Mouse (Mus musculus): ENCODE data around the gene Zmpste24. TPM values are rescaled to one million over a fixed set of nuclear protein-coding genes. Genes with fewer than 3 reads are reported as not detected.

Zmpste24 gene
- 25.2 and 26.2 TPM in 2 replicates for polyA plus RNA-seq (2014; fragmentation: Nextera tagmentation; extraction: Ambion mirVana)

- H3K27me3 ChIP-seq (ENCODE audit: control insufficient read depth, insufficient read depth, low read length), result no peaks in the 10 kb centered on the region
- H3K9ac ChIP-seq (replicated peaks; ENCODE audit: low read depth, low read length), result peak within 1 kb of the TSS; percentile 60
- WGBS, result under 1% methylated on average over 39 of the region's 39 CpGs
- peak within 1 kb of the TSS; percentile 77 for H3K4me3 ChIP-seq (ENCODE audit: low read depth, low read length)
- H3K36me3 ChIP-seq (ENCODE audit: control insufficient read depth, insufficient read depth, low read length), result peaks cover 13% of the 10 kb centered on the region; the same call in 1 of the 2 replicates
- peak within 1 kb of the TSS; percentile 70 for H3K4me2 ChIP-seq (replicated peaks; ENCODE audit: low read depth, low read length)
- 0 out of 2 replicates have a peak, but pooled peaks cover 2% of the 10 kb centered on the region for H3K4me1 ChIP-seq (ENCODE audit: control insufficient read depth, insufficient read depth, low read length)
- no peaks in the 10 kb centered on the region for H3K9me3 ChIP-seq (ENCODE audit: control insufficient read depth, low read depth, low read length)
- 0 out of 2 replicates have a peak within 1 kb of the TSS, but pooled peaks have one; percentile 29 for H3K27ac ChIP-seq (ENCODE audit: low read length)
- ATAC-seq (ENCODE audit: insufficient number of reproducible peaks, insufficient read depth, low FRiP score, low read depth), result peak; percentile 85
Observed at GRCm38 (mm10) chr4:121097650-121098378, at the start of gene Zmpste24. Gene Zmpste24 (minus strand): TSS chr4:121098241.

GRCm38 (mm10) chr4:121109126-121109525 lies 11.1 kb upstream of the Zmpste24 start, which contains the start of gene Tmco2:
Gene Tmco2 (minus strand): TSS chr4:121109226.
- Histone ChIP-seq H3K4me1 (ENCODE audit: control insufficient read depth, insufficient read depth, low read length) (no peaks in the 10 kb centered on the region), H3K27ac (ENCODE audit: low read length) (no peak within 1 kb of the TSS), H3K9me3 (ENCODE audit: control insufficient read depth, low read depth, low read length) (no peaks in the 10 kb centered on the region), H3K9ac (replicated peaks; ENCODE audit: low read depth, low read length) (no peak within 1 kb of the TSS), H3K27me3 (ENCODE audit: control insufficient read depth, insufficient read depth, low read length) (no peaks in the 10 kb centered on the region), H3K4me2 (replicated peaks; ENCODE audit: low read depth, low read length) (no peak within 1 kb of the TSS), H3K36me3 (ENCODE audit: control insufficient read depth, insufficient read depth, low read length) (no peaks in the 10 kb centered on the region), H3K4me3 (ENCODE audit: low read depth, low read length) (no peak within 1 kb of the TSS)
- no peak for ATAC-seq (ENCODE audit: insufficient number of reproducible peaks, insufficient read depth, low FRiP score, low read depth)
- WGBS, result 92% methylated on average over 2 of the region's 2 CpGs

DNA sequence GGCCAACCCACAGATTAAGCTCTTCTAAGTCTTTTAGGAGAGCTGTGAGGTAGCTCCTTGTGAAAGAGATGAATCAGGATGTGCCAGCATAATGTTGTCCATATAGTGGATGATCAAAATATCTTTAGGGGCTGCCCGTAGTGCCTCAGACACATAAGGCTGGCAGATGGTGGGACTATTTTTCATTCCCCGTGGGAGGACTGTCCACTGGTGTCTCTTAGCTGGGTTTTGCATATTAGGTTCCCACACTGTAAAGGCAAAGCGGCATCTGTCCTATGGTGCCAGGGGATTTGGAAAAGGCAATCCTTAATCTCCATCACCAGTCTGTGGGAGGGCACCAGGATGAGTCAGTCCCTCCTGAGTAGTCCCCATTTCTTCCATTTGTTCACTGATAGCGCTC lies 5.3 kb upstream of the Zmpste24 start:
- H3K9ac ChIP-seq (replicated peaks; ENCODE audit: low read depth, low read length), result no peak overlapping the region
- no peak for ATAC-seq (ENCODE audit: insufficient number of reproducible peaks, insufficient read depth, low FRiP score, low read depth)
- 88% methylated on average over 4 of the region's 4 CpGs for WGBS
- no peaks in the 10 kb centered on the region for H3K9me3 ChIP-seq (ENCODE audit: control insufficient read depth, low read depth, low read length)
- no peaks in the 10 kb centered on the region for H3K27me3 ChIP-seq (ENCODE audit: control insufficient read depth, insufficient read depth, low read length)
- no peak overlapping the region for H3K4me3 ChIP-seq (ENCODE audit: low read depth, low read length)
- no peak overlapping the region for H3K4me2 ChIP-seq (replicated peaks; ENCODE audit: low read depth, low read length)
- H3K27ac ChIP-seq (ENCODE audit: low read length), result no peak overlapping the region
- no peaks in the 10 kb centered on the region for H3K36me3 ChIP-seq (ENCODE audit: control insufficient read depth, insufficient read depth, low read length)
- H3K4me1 ChIP-seq (ENCODE audit: control insufficient read depth, insufficient read depth, low read length), result no peaks in the 10 kb centered on the region

- WGBS, result 89% methylated on average over 4 of the region's 4 CpGs
Observed at GRCm38 (mm10) chr4:121090211-121090610, 7.8 kb downstream of the Zmpste24 start.

DNA sequence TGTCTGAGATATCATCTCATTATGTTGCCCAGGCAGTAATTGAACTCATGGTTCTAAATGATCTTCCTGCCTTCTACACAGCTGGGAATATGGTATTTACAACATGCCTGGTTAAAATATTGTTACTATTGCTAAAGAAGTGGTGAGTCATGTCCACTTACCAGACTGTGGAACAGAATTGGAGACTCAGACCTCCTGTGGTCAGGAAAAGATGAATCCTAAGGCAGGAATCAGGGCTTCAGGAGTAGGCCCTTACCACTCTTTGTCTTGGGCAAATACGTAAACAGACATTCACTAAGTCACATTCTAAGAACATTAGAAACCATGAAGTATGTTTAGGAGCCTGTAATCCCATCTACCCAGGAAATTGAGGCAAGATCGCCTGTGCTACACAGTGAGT lies 9.3 kb downstream of the Zmpste24 start:
- Histone ChIP-seq H3K36me3 (ENCODE audit: control insufficient read depth, insufficient read depth, low read length) (peaks cover 41% of the 10 kb centered on the region), H3K9me3 (ENCODE audit: control insufficient read depth, low read depth, low read length) (no peaks in the 10 kb centered on the region), H3K4me1 (ENCODE audit: control insufficient read depth, insufficient read depth, low read length) (no peaks in the 10 kb centered on the region), H3K27ac (ENCODE audit: low read length) (no peak overlapping the region), H3K9ac (replicated peaks; ENCODE audit: low read depth, low read length) (no peak overlapping the region), H3K27me3 (ENCODE audit: control insufficient read depth, insufficient read depth, low read length) (no peaks in the 10 kb centered on the region), H3K4me2 (replicated peaks; ENCODE audit: low read depth, low read length) (no peak overlapping the region), H3K4me3 (ENCODE audit: low read depth, low read length) (no peak overlapping the region)
- 96% methylated on average over 2 of the region's 2 CpGs for WGBS
- no peak for ATAC-seq (ENCODE audit: insufficient number of reproducible peaks, insufficient read depth, low FRiP score, low read depth)

More at GRCm38 (mm10) chr4:121090211-121090610, 7.8 kb downstream of the Zmpste24 start:
- no peak for ATAC-seq (ENCODE audit: insufficient number of reproducible peaks, insufficient read depth, low FRiP score, low read depth)
- Histone ChIP-seq H3K4me1 (ENCODE audit: control insufficient read depth, insufficient read depth, low read length) (no peaks in the 10 kb centered on the region), H3K27me3 (ENCODE audit: control insufficient read depth, insufficient read depth, low read length) (no peaks in the 10 kb centered on the region), H3K4me2 (replicated peaks; ENCODE audit: low read depth, low read length) (no peak overlapping the region), H3K36me3 (ENCODE audit: control insufficient read depth, insufficient read depth, low read length) (peaks cover 39% of the 10 kb centered on the region; the same call in 1 of the 2 replicates), H3K4me3 (ENCODE audit: low read depth, low read length) (no peak overlapping the region), H3K27ac (ENCODE audit: low read length) (no peak overlapping the region), H3K9ac (replicated peaks; ENCODE audit: low read depth, low read length) (no peak overlapping the region), H3K9me3 (ENCODE audit: control insufficient read depth, low read depth, low read length) (no peaks in the 10 kb centered on the region)

DNA sequence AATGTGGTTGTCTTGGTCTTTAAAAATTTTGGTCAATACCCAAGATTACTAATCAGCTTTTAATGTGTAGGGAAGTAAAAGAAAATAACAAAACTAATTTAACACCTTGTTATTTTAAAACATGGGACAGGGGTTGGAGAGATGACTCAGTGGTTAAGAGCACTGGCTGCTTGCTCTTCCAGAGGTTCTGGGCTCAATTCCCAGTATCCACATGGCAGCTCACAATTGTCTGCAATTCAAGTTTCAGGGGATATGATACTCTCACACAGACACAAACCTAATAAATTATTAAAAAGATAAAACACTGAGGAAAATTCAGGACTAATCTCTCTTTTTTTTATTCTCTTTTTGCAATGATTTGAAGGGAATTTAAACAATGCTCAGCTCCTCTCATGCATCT lies 13.5 kb downstream of the Zmpste24 start:
- Histone ChIP-seq H3K4me3 (ENCODE audit: low read depth, low read length) (no peak overlapping the region), H3K4me2 (replicated peaks; ENCODE audit: low read depth, low read length) (no peak overlapping the region), H3K27ac (ENCODE audit: low read length) (no peak overlapping the region), H3K4me1 (ENCODE audit: control insufficient read depth, insufficient read depth, low read length) (no peaks in the 10 kb centered on the region), H3K9ac (replicated peaks; ENCODE audit: low read depth, low read length) (no peak overlapping the region), H3K9me3 (ENCODE audit: control insufficient read depth, low read depth, low read length) (no peaks in the 10 kb centered on the region), H3K27me3 (ENCODE audit: control insufficient read depth, insufficient read depth, low read length) (no peaks in the 10 kb centered on the region), H3K36me3 (ENCODE audit: control insufficient read depth, insufficient read depth, low read length) (peaks cover 56% of the 10 kb centered on the region)
- ATAC-seq (ENCODE audit: insufficient number of reproducible peaks, insufficient read depth, low FRiP score, low read depth), result no peak

DNA sequence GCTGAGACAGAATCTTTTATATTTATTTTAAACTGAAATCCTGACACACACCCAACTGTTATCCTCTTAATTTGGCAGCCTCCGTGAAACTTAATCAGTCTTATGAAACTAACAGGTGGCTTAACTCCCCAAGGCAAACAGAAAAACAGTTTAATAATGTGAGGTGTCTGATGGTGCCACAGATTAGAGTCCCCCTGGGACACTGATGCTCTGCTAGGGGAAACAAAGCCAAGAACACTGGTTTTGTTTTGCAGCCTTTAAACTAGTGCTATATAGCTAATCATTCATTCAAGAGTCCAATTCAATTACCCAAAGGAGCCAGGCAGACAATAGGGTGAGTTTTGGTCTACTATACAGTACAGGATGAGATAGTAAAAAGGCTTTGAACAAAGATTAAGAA lies 17.6 kb downstream of the Zmpste24 start:
- H3K9ac ChIP-seq (replicated peaks; ENCODE audit: low read depth, low read length), result no peak overlapping the region
- H3K4me2 ChIP-seq (replicated peaks; ENCODE audit: low read depth, low read length), result no peak overlapping the region
- H3K36me3 ChIP-seq (ENCODE audit: control insufficient read depth, insufficient read depth, low read length), result peaks cover 51% of the 10 kb centered on the region
- H3K27me3 ChIP-seq (ENCODE audit: control insufficient read depth, insufficient read depth, low read length), result no peaks in the 10 kb centered on the region
- no peaks in the 10 kb centered on the region for H3K4me1 ChIP-seq (ENCODE audit: control insufficient read depth, insufficient read depth, low read length)
- 90% methylated on average over 1 of the region's 1 CpGs for WGBS
- no peak overlapping the region for H3K4me3 ChIP-seq (ENCODE audit: low read depth, low read length)
- ATAC-seq (ENCODE audit: insufficient number of reproducible peaks, insufficient read depth, low FRiP score, low read depth), result no peak
- no peak overlapping the region for H3K27ac ChIP-seq (ENCODE audit: low read length)
- H3K9me3 ChIP-seq (ENCODE audit: control insufficient read depth, low read depth, low read length), result no peaks in the 10 kb centered on the region

- Histone ChIP-seq H3K27me3 (ENCODE audit: control insufficient read depth, insufficient read depth, low read length) (no peaks in the 10 kb centered on the region), H3K36me3 (ENCODE audit: control insufficient read depth, insufficient read depth, low read length) (peaks cover 42% of the 10 kb centered on the region), H3K27ac (ENCODE audit: low read length) (no peak overlapping the region), H3K9me3 (ENCODE audit: control insufficient read depth, low read depth, low read length) (no peaks in the 10 kb centered on the region), H3K4me2 (replicated peaks; ENCODE audit: low read depth, low read length) (no peak overlapping the region), H3K4me3 (ENCODE audit: low read depth, low read length) (no peak overlapping the region), H3K9ac (replicated peaks; ENCODE audit: low read depth, low read length) (no peak overlapping the region), H3K4me1 (ENCODE audit: control insufficient read depth, insufficient read depth, low read length) (no peaks in the 10 kb centered on the region)
- ATAC-seq (ENCODE audit: insufficient number of reproducible peaks, insufficient read depth, low FRiP score, low read depth), result no peak
- 43% methylated on average over 3 of the region's 3 CpGs for WGBS
Observed at GRCm38 (mm10) chr4:121077915-121078646, 20.0 kb downstream of the Zmpste24 start.

Data from stomach, embryonic 14.5 days (tissue).